Mouse (Mus musculus): ENCODE results near the gene Adprm. TPM values are rescaled to one million over a fixed set of nuclear protein-coding genes. Genes with fewer than 3 reads are reported as not detected.

The Adprm gene
- polyA plus RNA-seq, 1 experiment from 2014 or later = 37.5 TPM

- Histone ChIP-seq H3K9me3 (no peaks in the 10 kb centered on the region), H3K9ac (replicated peaks) (no peak overlapping the region), H3K4me1 (peaks cover 27% of the 10 kb centered on the region), H3K4me3 (0 out of 2 replicates have a peak overlapping the region, but pooled peaks have one; percentile 1), H3K27me3 (peaks cover 41% of the 10 kb centered on the region), H3K4me2 (replicated peaks) (peak overlapping the region; percentile 34), H3K27ac (replicated peaks) (no peak overlapping the region), H3K36me3 (no peaks in the 10 kb centered on the region)
- ATAC-seq (ENCODE audit: low FRiP score, low read depth) = no peak
- WGBS = 3% methylated on average over 12 of the region's 12 CpGs
Measured at GRCm38 (mm10) chr11:67020948-67021347, 31.4 kb downstream of the Adprm start.

- Histone ChIP-seq H3K9me3 (no peaks in the 10 kb centered on the region), H3K27me3 (peaks cover 44% of the 10 kb centered on the region)
- 56% methylated on average over 7 of the region's 7 CpGs for WGBS
Measured at GRCm38 (mm10) chr11:67019711-67020475, 32.5 kb downstream of the Adprm start.

GRCm38 (mm10) chr11:67017801-67018591 is 34.4 kb downstream of the Adprm start:
- 4% methylated on average over 12 of the region's 12 CpGs for WGBS
- peak overlapping the region; percentile 26 for H3K4me2 ChIP-seq (replicated peaks)

More at GRCm38 (mm10) chr11:67019711-67020475, 32.5 kb downstream of the Adprm start:
- H3K27ac ChIP-seq (replicated peaks) = no peak overlapping the region
- ATAC-seq (ENCODE audit: low FRiP score, low read depth) = no peak
- no peak overlapping the region for H3K4me3 ChIP-seq
- no peak overlapping the region for H3K4me2 ChIP-seq (replicated peaks)
- peaks cover 17% of the 10 kb centered on the region for H3K4me1 ChIP-seq
- no peak overlapping the region for H3K9ac ChIP-seq (replicated peaks)
- H3K36me3 ChIP-seq = no peaks in the 10 kb centered on the region

GRCm38 (mm10) chr11:67011635-67012034 is 40.8 kb downstream of the Adprm start:
- WGBS = 9% methylated on average over 4 of the region's 4 CpGs
- no peak overlapping the region for H3K27ac ChIP-seq (replicated peaks)

More at GRCm38 (mm10) chr11:67017801-67018591, 34.4 kb downstream of the Adprm start:
- no peaks in the 10 kb centered on the region for H3K36me3 ChIP-seq
- no peak overlapping the region for H3K4me3 ChIP-seq
- no peak overlapping the region for H3K9ac ChIP-seq (replicated peaks)
- peak; percentile 63 for ATAC-seq (ENCODE audit: low FRiP score, low read depth)
- H3K9me3 ChIP-seq = no peaks in the 10 kb centered on the region
- no peak overlapping the region; the same call in 1 of the 2 replicates for H3K27ac ChIP-seq (replicated peaks)
- H3K4me1 ChIP-seq = peaks cover 17% of the 10 kb centered on the region
- peaks cover 44% of the 10 kb centered on the region for H3K27me3 ChIP-seq

GRCm38 (mm10) chr11:67010430-67010829 is 42.0 kb downstream of the Adprm start:
- Histone ChIP-seq H3K4me1 (peaks cover 14% of the 10 kb centered on the region), H3K4me3 (no peak overlapping the region), H3K27me3 (peaks cover 19% of the 10 kb centered on the region), H3K9me3 (no peaks in the 10 kb centered on the region), H3K27ac (replicated peaks) (no peak overlapping the region; the same call in 1 of the 2 replicates), H3K4me2 (replicated peaks) (peak overlapping the region; percentile 14; the same call in 1 of the 2 replicates), H3K9ac (replicated peaks) (no peak overlapping the region), H3K36me3 (no peaks in the 10 kb centered on the region)
- ATAC-seq (ENCODE audit: low FRiP score, low read depth) = no peak
- 12% methylated on average over 8 of the region's 8 CpGs for WGBS

More at GRCm38 (mm10) chr11:67011635-67012034, 40.8 kb downstream of the Adprm start:
- Histone ChIP-seq H3K27me3 (peaks cover 22% of the 10 kb centered on the region), H3K4me2 (replicated peaks) (no peak overlapping the region), H3K4me1 (peaks cover 14% of the 10 kb centered on the region), H3K4me3 (no peak overlapping the region), H3K36me3 (no peaks in the 10 kb centered on the region), H3K9me3 (no peaks in the 10 kb centered on the region), H3K9ac (replicated peaks) (no peak overlapping the region)
- ATAC-seq (ENCODE audit: low FRiP score, low read depth) = no peak

GRCm38 (mm10) chr11:67008528-67008927 is 43.9 kb downstream of the Adprm start:
- Histone ChIP-seq H3K4me2 (replicated peaks) (no peak overlapping the region), H3K9ac (replicated peaks) (no peak overlapping the region), H3K4me1 (peaks cover 14% of the 10 kb centered on the region), H3K9me3 (no peaks in the 10 kb centered on the region), H3K4me3 (no peak overlapping the region), H3K27ac (replicated peaks) (no peak overlapping the region), H3K27me3 (peaks cover 16% of the 10 kb centered on the region), H3K36me3 (no peaks in the 10 kb centered on the region)
- WGBS = 97% methylated on average over 4 of the region's 4 CpGs
- ATAC-seq (ENCODE audit: low FRiP score, low read depth) = no peak

GRCm38 (mm10) chr11:67007961-67008360 is 44.4 kb downstream of the Adprm start:
- Histone ChIP-seq H3K4me1 (peaks cover 14% of the 10 kb centered on the region), H3K4me3 (no peak overlapping the region), H3K36me3 (no peaks in the 10 kb centered on the region), H3K9me3 (no peaks in the 10 kb centered on the region), H3K9ac (replicated peaks) (no peak overlapping the region), H3K4me2 (replicated peaks) (no peak overlapping the region), H3K27me3 (peaks cover 16% of the 10 kb centered on the region), H3K27ac (replicated peaks) (no peak overlapping the region)
- 77% methylated on average over 8 of the region's 8 CpGs for WGBS
- no peak for ATAC-seq (ENCODE audit: low FRiP score, low read depth)

GRCm38 (mm10) chr11:67002911-67003310 is 49.5 kb downstream of the Adprm start:
- ATAC-seq (ENCODE audit: low FRiP score, low read depth) = no peak
- 68% methylated on average over 2 of the region's 2 CpGs for WGBS
- Histone ChIP-seq H3K27ac (replicated peaks) (no peak overlapping the region), H3K36me3 (no peaks in the 10 kb centered on the region), H3K4me2 (replicated peaks) (no peak overlapping the region), H3K4me1 (peaks cover 18% of the 10 kb centered on the region), H3K27me3 (peaks cover 23% of the 10 kb centered on the region), H3K9ac (replicated peaks) (no peak overlapping the region), H3K9me3 (no peaks in the 10 kb centered on the region), H3K4me3 (no peak overlapping the region)

GRCm38 (mm10) chr11:67001717-67002116 is 50.7 kb downstream of the Adprm start:
- peaks cover 18% of the 10 kb centered on the region for H3K4me1 ChIP-seq
- peak overlapping the region; percentile 56 for H3K27ac ChIP-seq (replicated peaks)
- WGBS = 3% methylated on average over 1 of the region's 1 CpGs
- H3K27me3 ChIP-seq = peaks cover 30% of the 10 kb centered on the region
- H3K4me3 ChIP-seq = no peak overlapping the region
- H3K36me3 ChIP-seq = no peaks in the 10 kb centered on the region
- ATAC-seq (ENCODE audit: low FRiP score, low read depth) = peak; percentile 70
- H3K4me2 ChIP-seq (replicated peaks) = no peak overlapping the region
- no peaks in the 10 kb centered on the region for H3K9me3 ChIP-seq
- no peak overlapping the region for H3K9ac ChIP-seq (replicated peaks)

GRCm38 (mm10) chr11:67000671-67001070 is 51.7 kb downstream of the Adprm start:
- Histone ChIP-seq H3K4me3 (no peak overlapping the region), H3K4me2 (replicated peaks) (no peak overlapping the region), H3K36me3 (no peaks in the 10 kb centered on the region), H3K4me1 (peaks cover 18% of the 10 kb centered on the region), H3K9me3 (no peaks in the 10 kb centered on the region), H3K27ac (replicated peaks) (no peak overlapping the region), H3K27me3 (peaks cover 30% of the 10 kb centered on the region), H3K9ac (replicated peaks) (no peak overlapping the region)
- no peak for ATAC-seq (ENCODE audit: low FRiP score, low read depth)
- 71% methylated on average over 4 of the region's 4 CpGs for WGBS

GRCm38 (mm10) chr11:66998467-66999403 is 53.7 kb downstream of the Adprm start:
- ATAC-seq (ENCODE audit: low FRiP score, low read depth) = no peak
- Histone ChIP-seq H3K9me3 (no peaks in the 10 kb centered on the region), H3K4me2 (replicated peaks) (no peak overlapping the region), H3K27ac (replicated peaks) (no peak overlapping the region), H3K36me3 (no peaks in the 10 kb centered on the region), H3K27me3 (peaks cover 30% of the 10 kb centered on the region), H3K4me1 (peaks cover 18% of the 10 kb centered on the region), H3K4me3 (no peak overlapping the region), H3K9ac (replicated peaks) (no peak overlapping the region)
- WGBS = 82% methylated on average over 14 of the region's 14 CpGs
